Mouse (Mus musculus) midbrain, embryonic 15.5 days (tissue): ENCODE measurements around the gene Idh2. TPM values are rescaled to one million over a fixed set of nuclear protein-coding genes. Genes with fewer than 3 reads are reported as not detected.

Source experiments
- ATAC-seq: fragments of 200-750 bp; cut with Nextera tagmentation; replicated peaks from 2 replicates; pipeline ENCODE4 v1.8.0; 2017; ENCODE audit warnings: moderate TSS enrichment
- H3K27ac ChIP-seq: fragments of 300-500 bp; sonication (generic); 2 replicates; pipeline ENCODE4 v1.5.1; 2015; ENCODE audit warnings: mild to moderate bottlenecking, inconsistent platforms
- H3K27me3 ChIP-seq: fragments of 300-500 bp; sonication (generic); replicated peaks from 2 replicates; pipeline ENCODE4 v1.6.1; 2015; ENCODE audit warnings: inconsistent platforms
- H3K36me3 ChIP-seq: fragments of 300-500 bp; sonication (generic); replicated peaks from 2 replicates; pipeline ENCODE4 v1.6.1; 2015; ENCODE audit warnings: inconsistent platforms
- H3K4me1 ChIP-seq: fragments of 300-500 bp; sonication (generic); 2 replicates; pipeline ENCODE4 v1.6.1; 2015; ENCODE audit warnings: inconsistent platforms
- H3K4me2 ChIP-seq: fragments of 300-500 bp; sonication (generic); 2 replicates; pipeline ENCODE4 v1.6.1; 2015; ENCODE audit warnings: inconsistent platforms, mild to moderate bottlenecking, moderate library complexity
- H3K4me3 ChIP-seq: fragments of 300-500 bp; sonication (generic); 2 replicates; pipeline ENCODE4 v1.5.1; 2015; ENCODE audit warnings: mild to moderate bottlenecking, inconsistent platforms
- H3K9ac ChIP-seq: fragments of 300-500 bp; sonication (generic); 2 replicates; pipeline ENCODE4 v1.6.1; 2015; ENCODE audit warnings: mild to moderate bottlenecking, inconsistent platforms
- H3K9me3 ChIP-seq: fragments of 300-500 bp; sonication (generic); 2 replicates; pipeline ENCODE4 v1.6.1; 2016; ENCODE audit warnings: inconsistent platforms
- WGBS: fragments of 180-500 bp; shearing (Covaris S2); methylation state at CpG from one replicate; pipeline ENCODE4 v1.1.7; 2015; ENCODE audit warnings: mixed read lengths; 5-methylcytosine and 5-hydroxymethylcytosine counted together
- polyA plus RNA-seq: library from polyadenylated mRNA; unstranded; fragments of >200 nt; fragmentation: Nextera tagmentation; extraction: Ambion mirVana; gene quantifications from 2 replicates; pipeline ENCODE4 v1.2.1, GENCODE M21; 2015

Idh2 gene
- polyA plus RNA-seq, 1 experiment from 2014 or later, result 249 TPM

DNA sequence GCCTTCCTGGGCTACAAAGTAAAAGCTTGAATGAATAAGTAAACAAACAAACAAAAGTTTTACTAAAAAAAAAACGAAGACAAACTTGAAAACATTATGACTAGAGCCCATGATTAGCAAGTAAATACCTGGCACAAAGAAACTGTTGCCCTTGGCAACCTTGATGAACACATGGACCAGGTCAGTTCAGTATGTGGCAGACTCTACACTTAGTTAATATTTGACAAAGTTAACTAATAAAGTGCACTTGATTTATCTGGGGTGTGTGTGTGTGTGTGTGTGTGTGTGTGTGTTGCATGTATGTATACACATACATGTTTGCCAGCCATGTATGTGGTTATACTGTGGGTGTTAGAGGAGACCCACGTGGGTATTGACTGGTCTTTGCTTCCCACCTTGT is 65.4 kb downstream of the Idh2 start:
- WGBS, result 60% methylated on average over 2 of the region's 2 CpGs
- H3K36me3 ChIP-seq, result no peaks in the 10 kb centered on the region

DNA sequence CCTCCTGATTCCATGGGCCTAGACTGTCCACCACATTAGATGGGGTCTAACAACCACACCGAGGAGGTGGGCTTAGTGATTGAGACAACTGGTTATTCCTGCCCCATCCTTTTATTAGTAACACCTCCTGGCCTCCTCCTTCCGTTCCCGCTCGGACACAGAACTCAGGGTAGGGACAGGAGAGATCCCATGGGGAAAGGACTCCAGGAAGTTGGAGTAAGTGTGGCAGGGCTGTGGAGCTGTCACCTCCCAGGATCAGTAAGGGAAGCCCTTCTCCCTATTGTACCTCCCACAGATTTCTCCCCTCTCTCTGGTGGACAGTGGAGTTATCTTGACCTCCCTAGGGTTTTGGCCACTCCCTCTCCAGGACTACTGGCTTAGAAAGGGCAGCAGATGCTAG is 68.2 kb downstream of the Idh2 start:
- H3K27me3 ChIP-seq, result no peaks in the 10 kb centered on the region
- H3K9ac ChIP-seq, result no peak overlapping the region
- H3K4me2 ChIP-seq, result no peak overlapping the region
- H3K9me3 ChIP-seq, result no peaks in the 10 kb centered on the region
- H3K36me3 ChIP-seq, result no peaks in the 10 kb centered on the region
- peaks cover 21% of the 10 kb centered on the region for H3K4me1 ChIP-seq
- ATAC-seq, result no peak
- no peak overlapping the region for H3K4me3 ChIP-seq
- 85% methylated on average over 4 of the region's 4 CpGs for WGBS
- H3K27ac ChIP-seq, result no peak overlapping the region

More for the DNA sequence above, 65.4 kb downstream of the Idh2 start:
- Histone ChIP-seq H3K4me3 (no peak overlapping the region), H3K27me3 (no peaks in the 10 kb centered on the region), H3K4me1 (peaks cover 14% of the 10 kb centered on the region), H3K27ac (no peak overlapping the region), H3K9ac (no peak overlapping the region), H3K4me2 (no peak overlapping the region), H3K9me3 (no peaks in the 10 kb centered on the region)
- ATAC-seq, result no peak

Other genes starting within 250 kb of the Idh2 start
- gene Ap3s2, start 194.7 kb downstream of the Idh2 start, polyA plus RNA-seq, result 39.9 and 41.7 TPM in 2 replicates
- gene Arpin, start 180.0 kb downstream of the Idh2 start, polyA plus RNA-seq, result 17.6 and 19.1 TPM in 2 replicates
- gene Zfp710, start 90.6 kb downstream of the Idh2 start, polyA plus RNA-seq, result 18.0 and 18.6 TPM in 2 replicates
- gene Sema4b, start 71.4 kb upstream of the Idh2 start, polyA plus RNA-seq, result 26.9 and 27.0 TPM in 2 replicates
- 28.5 and 29.7 TPM in 2 replicates for gene Cib1, start 117.4 kb upstream of the Idh2 start, polyA plus RNA-seq
- 4.5 and 5.3 TPM in 2 replicates for gene Gdpgp1, start 117.5 kb upstream of the Idh2 start, polyA plus RNA-seq
- gene Ttll13, start 131.0 kb upstream of the Idh2 start, polyA plus RNA-seq, result 2.1 and 2.9 TPM in 2 replicates
- 72.9 and 74.5 TPM in 2 replicates for gene Ngrn, start 145.8 kb upstream of the Idh2 start, polyA plus RNA-seq
- gene Vps33b, start 154.3 kb upstream of the Idh2 start, polyA plus RNA-seq, result 26.8 and 32.6 TPM in 2 replicates
- gene Prc1, start 179.1 kb upstream of the Idh2 start, polyA plus RNA-seq, result 33.8 and 39.8 TPM in 2 replicates
- gene Rccd1, start 209.1 kb upstream of the Idh2 start, polyA plus RNA-seq, result 10.5 and 13.9 TPM in 2 replicates
- 60.2 and 62.0 TPM in 2 replicates for gene Unc45a, start 225.6 kb upstream of the Idh2 start, polyA plus RNA-seq
- 22.1 and 26.4 TPM in 2 replicates for gene Hddc3, start 227.7 kb upstream of the Idh2 start, polyA plus RNA-seq